Mouse (Mus musculus) ES-E14 (cell line): ENCODE results near the gene Serpina3n. TPM values are rescaled to one million over a fixed set of nuclear protein-coding genes. Genes with fewer than 3 reads are reported as not detected.
"Not testable (repeated sequence)": the region's sequence is repeated elsewhere in the genome, so short reads cannot be mapped to it uniquely, and the experiment has no call there.

Source experiments
- DNase-seq: peaks from one replicate; pipeline ENCODE4 v3.0.0-alpha.2; 2013; ENCODE audit warnings: low read depth, low spot score
- H3K27ac ChIP-seq: 2 replicates; pipeline ENCODE4 v1.5.1; 2012; ENCODE audit warnings: low read depth, mild to moderate bottlenecking, low read length, moderate library complexity, mixed read lengths; ENCODE audit not compliant: poor library complexity, insufficient read depth, severe bottlenecking
- H3K36me3 ChIP-seq: 2 replicates; pipeline ENCODE4 v1.6.1; 2012; ENCODE audit warnings: mild to moderate bottlenecking, low read length, moderate library complexity, mixed read lengths; ENCODE audit not compliant: control insufficient read depth, poor library complexity, insufficient read depth, severe bottlenecking
- H3K4me1 ChIP-seq, 2 experiments: fragments of 150-350 bp in 1 of 2; sonication (generic) in 1 of 2; 2 replicates each; pipeline ENCODE4 v1.6.1; 2012; ENCODE audit warnings: low read length in 2 of 2, mild to moderate bottlenecking in 1 of 2, mixed read lengths in 1 of 2; ENCODE audit not compliant: control insufficient read depth in 2 of 2, insufficient read depth in 2 of 2, poor library complexity in 1 of 2
- H3K4me3 ChIP-seq, 2 experiments: fragments of 150-350 bp in 1 of 2; sonication (generic) in 1 of 2; 2 replicates each; pipeline ENCODE4 v1.5.1; 2012; ENCODE audit warnings: low read length in 2 of 2, low read depth in 1 of 2, mild to moderate bottlenecking in 1 of 2, mixed read lengths in 1 of 2; ENCODE audit not compliant: insufficient read depth in 1 of 2, poor library complexity in 1 of 2, severe bottlenecking in 1 of 2
- H3K9ac ChIP-seq: 2 replicates; pipeline ENCODE4 v1.6.1; 2012; ENCODE audit warnings: low read depth, mild to moderate bottlenecking, low read length, mixed read lengths; ENCODE audit not compliant: poor library complexity, insufficient read depth, severe bottlenecking
- H3K9me3 ChIP-seq: fragments of 150-350 bp; sonication (generic); 2 replicates; pipeline ENCODE4 v1.6.1; 2012; ENCODE audit warnings: low read depth, mild to moderate bottlenecking, low read length; ENCODE audit not compliant: control insufficient read depth, insufficient read depth
- CHD2 ChIP-seq: IDR thresholded peaks from 2 replicates; pipeline ENCODE4 v1.6.1; 2014; ENCODE audit warnings: mild to moderate bottlenecking, low read depth, low read length, inconsistent platforms
- HCFC1 ChIP-seq: IDR thresholded peaks from 2 replicates; pipeline ENCODE4 v1.6.1; 2012; ENCODE audit warnings: low read length, inconsistent platforms, borderline replicate concordance; ENCODE audit not compliant: insufficient read depth
- MAFK ChIP-seq: IDR thresholded peaks from 2 replicates; pipeline ENCODE4 v1.6.1; 2014; ENCODE audit warnings: mild to moderate bottlenecking, low read depth, low read length, inconsistent platforms; ENCODE audit not compliant: insufficient read depth
- ZC3H11A ChIP-seq: IDR thresholded peaks from 2 replicates; pipeline ENCODE4 v1.6.1; 2012; ENCODE audit warnings: low read depth, mild to moderate bottlenecking, inconsistent platforms, low read length, borderline replicate concordance
- ZNF384 ChIP-seq: IDR thresholded peaks from 2 replicates; pipeline ENCODE4 v1.6.1; 2012; ENCODE audit warnings: low read depth, low read length, inconsistent platforms
- in situ Hi-C, 2 experiments: fragments of 600-800 bp; cut with MboI; formaldehyde crosslinking; loops; one replicate each; pipeline ENCODE4 v1.15.1; 2025; ENCODE audit warnings: low sequenced_read_pairs in 2 of 2, inconsistent platforms in 1 of 2; ENCODE audit not compliant: unreplicated experiment in 2 of 2
- total RNA-seq: library from RNA; depleted of rRNA; stranded (reverse); fragments of 300-350 nt; gene quantifications from 2 replicates; pipeline ENCODE4 v1.2.3, GENCODE M21; 2012

Serpina3n gene
- total RNA-seq, 1 experiment, result 0.58 TPM

GRCm38 (mm10) chr12:104443716-104444115, 37.2 kb downstream of the Serpina3n start:
- no peaks in the 10 kb centered on the region for H3K36me3 ChIP-seq
- H3K4me1 ChIP-seq, result peaks cover 0 to 4% of the 10 kb centered on the region in 2 experiments; a peak in 1 of 4 replicates
- no peak overlapping the region for H3K4me3 ChIP-seq
- no peak overlapping the region for H3K9ac ChIP-seq
- in situ Hi-C loops, result loop anchor here in 1 of 2 experiments (10.0 kb wide), 1 partner anchor 491 kb away; no protein-coding TSS in a partner anchor
- H3K27ac ChIP-seq, result no peak overlapping the region
- no peaks in the 10 kb centered on the region for H3K9me3 ChIP-seq
- TF ChIP-seq HCFC1 (no peak), CHD2 (0 out of 2 replicates have a peak, but pooled peaks have one; percentile 30), MAFK (no peak), ZC3H11A (no peak)
- no peak for DNase-seq

- not testable (repeated sequence) for H3K9me3 ChIP-seq, H3K9ac ChIP-seq, H3K36me3 ChIP-seq, H3K4me1 ChIP-seq, H3K4me3 ChIP-seq, H3K27ac ChIP-seq, DNase-seq
- in situ Hi-C loops, result loop anchor here in 1 of 2 experiments (10.0 kb wide), 1 partner anchor 488 kb away; no protein-coding TSS in a partner anchor
Observed at GRCm38 (mm10) chr12:104447056-104447455, 40.5 kb downstream of the Serpina3n start.

- Histone ChIP-seq H3K4me1 (peaks cover 3 to 9% of the 10 kb centered on the region in 2 experiments; a peak in 2 of 4 replicates), H3K36me3 (no peaks in the 10 kb centered on the region), H3K4me3 (peak overlapping the region; percentile 22 to 35; a peak in 2 of 4 replicates), H3K9ac (no peak overlapping the region; the same call in 1 of the 2 replicates), H3K9me3 (no peaks in the 10 kb centered on the region), H3K27ac (no peak overlapping the region)
- DNase-seq, result no peak
- TF ChIP-seq MAFK (no peak), ZC3H11A (no peak), ZNF384 (no peak), CHD2 (no peak), HCFC1 (no peak)
- in situ Hi-C loops, result loop anchor here in 1 of 2 experiments (10.0 kb wide), 1 partner anchor 487 kb away; no protein-coding TSS in a partner anchor
Observed at GRCm38 (mm10) chr12:104448099-104448498, 41.6 kb downstream of the Serpina3n start.

GRCm38 (mm10) chr12:104450257-104450656, 43.7 kb downstream of the Serpina3n start:
- DNase-seq, result no peak
- in situ Hi-C loops, result no loop called here
- Histone ChIP-seq H3K36me3 (no peaks in the 10 kb centered on the region), H3K4me3 (no peak overlapping the region), H3K4me1 (peaks cover 3 to 10% of the 10 kb centered on the region in 2 experiments; a peak in 3 of 4 replicates), H3K27ac (no peak overlapping the region), H3K9me3 (no peaks in the 10 kb centered on the region), H3K9ac (no peak overlapping the region)
- no peak for TF ChIP-seq HCFC1
- no peak for TF ChIP-seq ZC3H11A
- TF ChIP-seq MAFK, result no peak
- no peak for TF ChIP-seq ZNF384
- TF ChIP-seq CHD2, result no peak

- in situ Hi-C loops, result no loop called here
- peak; percentile 71 for DNase-seq
- Histone ChIP-seq H3K4me3 (no peak overlapping the region), H3K4me1 (peaks cover 3 to 10% of the 10 kb centered on the region in 2 experiments; a peak in 3 of 4 replicates), H3K36me3 (no peaks in the 10 kb centered on the region), H3K9ac (no peak overlapping the region), H3K27ac (no peak overlapping the region), H3K9me3 (no peaks in the 10 kb centered on the region)
- TF ChIP-seq MAFK (0 out of 2 replicates have a peak, but pooled peaks have one; percentile 23), ZC3H11A (no peak)
Observed at GRCm38 (mm10) chr12:104453002-104453401, 46.5 kb downstream of the Serpina3n start.
